Mouse (Mus musculus): ENCODE measurements around the gene Itpkb.

GRCm38 (mm10) chr1:180420496-180421164 lies 90.3 kb downstream of the Itpkb start:
- TF ChIP-seq RCOR1 (conservative IDR thresholded peaks at IDR 0.05; ENCODE audit: low read depth, low read length) (no peak), E2F4 (IDR thresholded peaks at IDR 0.05; ENCODE audit: insufficient replicate concordance, low read depth, low read length) (no peak), MEF2A (IDR thresholded peaks at IDR 0.05; ENCODE audit: borderline replicate concordance, low read depth, low read length) (no peak), ZNF384 (IDR thresholded peaks at IDR 0.05; ENCODE audit: low read depth, low read length) (no peak), BHLHE40 (IDR thresholded peaks at IDR 0.05; ENCODE audit: low read depth, low read length) (no peak), CTCF (conservative IDR thresholded peaks at IDR 0.05 in 1 of 2, IDR thresholded peaks at IDR 0.05 in 1 of 2; ENCODE audit: low read depth in 2 of 2, low read length in 2 of 2) (no peak)

Measured in CH12.LX (cell line).